Mouse (Mus musculus): ENCODE results near the gene Atad5. TPM values are rescaled to one million over a fixed set of nuclear protein-coding genes. Genes with fewer than 3 reads are reported as not detected.
"Not testable (repeated sequence)": the region's sequence is repeated elsewhere in the genome, so short reads cannot be mapped to it uniquely, and the experiment has no call there.

Atad5 gene
- total and polyA plus RNA-seq, 2 experiments from 2014 or later: 3.2 to 10.6 TPM

GRCm38 (mm10) chr11:80053171-80053570, 36.0 kb upstream of the Atad5 start:
- DNase-seq (no peak), ATAC-seq (no peak)
- no peaks in the 10 kb centered on the region for H3K4me1 ChIP-seq (ENCODE audit: insufficient read depth)
- H3K4me2 ChIP-seq (ENCODE audit: low read depth): no peak overlapping the region
- 88% methylated on average over 5 of the region's 5 CpGs for WGBS
- H3K9ac ChIP-seq: no peak overlapping the region
- H3K9me3 ChIP-seq (ENCODE audit: low read length): no peaks in the 10 kb centered on the region
- TF ChIP-seq CTCF (IDR thresholded peaks at IDR 0.05; ENCODE audit: low read depth): no peak
- H3K27ac ChIP-seq (ENCODE audit: low read depth, low read length): no peak overlapping the region
- no peak overlapping the region for H3K4me3 ChIP-seq (ENCODE audit: low read depth, low read length)
- H3K36me3 ChIP-seq (ENCODE audit: insufficient read depth): peaks cover 18% of the 10 kb centered on the region; the same call in 1 of the 2 replicates
- H3K27me3 ChIP-seq (ENCODE audit: insufficient read depth, low read length): no peaks in the 10 kb centered on the region

GRCm38 (mm10) chr11:80054659-80055058, 34.5 kb upstream of the Atad5 start:
- H3K9me3 ChIP-seq (ENCODE audit: low read length): no peaks in the 10 kb centered on the region
- no peak for ATAC-seq
- no peak overlapping the region for H3K4me2 ChIP-seq (ENCODE audit: low read depth)
- no peak for DNase-seq
- no peak overlapping the region for H3K27ac ChIP-seq (ENCODE audit: low read depth, low read length)
- WGBS: 83% methylated on average over 4 of the region's 4 CpGs
- no peaks in the 10 kb centered on the region for H3K4me1 ChIP-seq (ENCODE audit: insufficient read depth)
- TF ChIP-seq CTCF (IDR thresholded peaks at IDR 0.05; ENCODE audit: low read depth): no peak
- no peak overlapping the region for H3K9ac ChIP-seq
- H3K4me3 ChIP-seq (ENCODE audit: low read depth, low read length): no peak overlapping the region
- H3K27me3 ChIP-seq (ENCODE audit: insufficient read depth, low read length): no peaks in the 10 kb centered on the region
- H3K36me3 ChIP-seq (ENCODE audit: insufficient read depth): peaks cover 19% of the 10 kb centered on the region; the same call in 1 of the 2 replicates

- no peak for TF ChIP-seq CTCF (IDR thresholded peaks at IDR 0.05; ENCODE audit: low read depth)
- Histone ChIP-seq H3K36me3 (ENCODE audit: insufficient read depth) (peaks cover 19% of the 10 kb centered on the region; the same call in 1 of the 2 replicates), H3K4me2 (ENCODE audit: low read depth) (no peak overlapping the region), H3K27ac (ENCODE audit: low read depth, low read length) (no peak overlapping the region), H3K9ac (no peak overlapping the region), H3K4me1 (ENCODE audit: insufficient read depth) (no peaks in the 10 kb centered on the region), H3K9me3 (ENCODE audit: low read length) (no peaks in the 10 kb centered on the region), H3K27me3 (ENCODE audit: insufficient read depth, low read length) (no peaks in the 10 kb centered on the region), H3K4me3 (ENCODE audit: low read depth, low read length) (no peak overlapping the region)
- ATAC-seq: no peak
- DNase-seq: no peak
- 76% methylated on average over 9 of the region's 9 CpGs for WGBS
Measured at GRCm38 (mm10) chr11:80056141-80056540, 33.1 kb upstream of the Atad5 start.

GRCm38 (mm10) chr11:80062159-80062558, 27.0 kb upstream of the Atad5 start:
- peak; percentile 36 for ATAC-seq
- Histone ChIP-seq H3K9me3 (ENCODE audit: low read length) (no peaks in the 10 kb centered on the region), H3K4me3 (ENCODE audit: low read depth, low read length) (no peak overlapping the region), H3K9ac (no peak overlapping the region), H3K36me3 (ENCODE audit: insufficient read depth) (peaks cover 11% of the 10 kb centered on the region; the same call in 1 of the 2 replicates), H3K27me3 (ENCODE audit: insufficient read depth, low read length) (no peaks in the 10 kb centered on the region), H3K4me2 (ENCODE audit: low read depth) (no peak overlapping the region), H3K27ac (ENCODE audit: low read depth, low read length) (no peak overlapping the region), H3K4me1 (ENCODE audit: insufficient read depth) (no peaks in the 10 kb centered on the region)
- 19% methylated on average over 4 of the region's 4 CpGs for WGBS
- DNase-seq: no peak
- no peak for TF ChIP-seq CTCF (IDR thresholded peaks at IDR 0.05; ENCODE audit: low read depth)

- not testable (repeated sequence) for DNase-seq; H3K4me3 ChIP-seq (ENCODE audit: low read depth, low read length); H3K27me3 ChIP-seq (ENCODE audit: insufficient read depth, low read length); H3K27ac ChIP-seq (ENCODE audit: low read depth, low read length); ATAC-seq; H3K4me1 ChIP-seq (ENCODE audit: insufficient read depth); H3K9ac ChIP-seq; H3K36me3 ChIP-seq (ENCODE audit: insufficient read depth); H3K4me2 ChIP-seq (ENCODE audit: low read depth); H3K9me3 ChIP-seq (ENCODE audit: low read length)
- 87% methylated on average over 4 of the region's 4 CpGs for WGBS
Measured at GRCm38 (mm10) chr11:80066373-80066772, 22.8 kb upstream of the Atad5 start.

- H3K4me2 ChIP-seq (ENCODE audit: low read depth): no peak overlapping the region
- no peaks in the 10 kb centered on the region for H3K36me3 ChIP-seq (ENCODE audit: insufficient read depth)
- TF ChIP-seq CTCF (IDR thresholded peaks at IDR 0.05; ENCODE audit: low read depth): no peak
- no peak for ATAC-seq
- no peaks in the 10 kb centered on the region for H3K27me3 ChIP-seq (ENCODE audit: insufficient read depth, low read length)
- no peaks in the 10 kb centered on the region for H3K9me3 ChIP-seq (ENCODE audit: low read length)
- DNase-seq: no peak
- no peak overlapping the region for H3K27ac ChIP-seq (ENCODE audit: low read depth, low read length)
- H3K9ac ChIP-seq: no peak overlapping the region
- H3K4me1 ChIP-seq (ENCODE audit: insufficient read depth): no peaks in the 10 kb centered on the region
- H3K4me3 ChIP-seq (ENCODE audit: low read depth, low read length): no peak overlapping the region
- WGBS: 94% methylated on average over 5 of the region's 5 CpGs
Measured at GRCm38 (mm10) chr11:80067558-80067957, 21.6 kb upstream of the Atad5 start.

- Histone ChIP-seq H3K4me1 (ENCODE audit: insufficient read depth) (no peaks in the 10 kb centered on the region), H3K27me3 (ENCODE audit: insufficient read depth, low read length) (no peaks in the 10 kb centered on the region), H3K9me3 (ENCODE audit: low read length) (no peaks in the 10 kb centered on the region), H3K27ac (ENCODE audit: low read depth, low read length) (no peak overlapping the region), H3K36me3 (ENCODE audit: insufficient read depth) (no peaks in the 10 kb centered on the region), H3K4me3 (ENCODE audit: low read depth, low read length) (no peak overlapping the region), H3K9ac (no peak overlapping the region), H3K4me2 (ENCODE audit: low read depth) (no peak overlapping the region)
- no peak for DNase-seq
- WGBS: 36% methylated on average over 3 of the region's 3 CpGs
- TF ChIP-seq CTCF (IDR thresholded peaks at IDR 0.05; ENCODE audit: low read depth): no peak
- no peak for ATAC-seq
Measured at GRCm38 (mm10) chr11:80069815-80070214, 19.4 kb upstream of the Atad5 start.

GRCm38 (mm10) chr11:80071039-80071438, 18.2 kb upstream of the Atad5 start:
- no peak for DNase-seq
- WGBS: 95% methylated on average over 2 of the region's 2 CpGs

More at GRCm38 (mm10) chr11:80071039-80071438, 18.2 kb upstream of the Atad5 start:
- no peak for ATAC-seq
- Histone ChIP-seq H3K4me2 (ENCODE audit: low read depth) (no peak overlapping the region), H3K27ac (ENCODE audit: low read depth, low read length) (no peak overlapping the region), H3K9me3 (ENCODE audit: low read length) (no peaks in the 10 kb centered on the region), H3K4me1 (ENCODE audit: insufficient read depth) (no peaks in the 10 kb centered on the region), H3K36me3 (ENCODE audit: insufficient read depth) (no peaks in the 10 kb centered on the region), H3K9ac (no peak overlapping the region), H3K27me3 (ENCODE audit: insufficient read depth, low read length) (no peaks in the 10 kb centered on the region), H3K4me3 (ENCODE audit: low read depth, low read length) (no peak overlapping the region)
- TF ChIP-seq CTCF (IDR thresholded peaks at IDR 0.05; ENCODE audit: low read depth): no peak

Data from forebrain, postnatal 0 days (tissue).